Mouse (Mus musculus) embryo, embryonic 11.5 days (tissue): ENCODE measurements at regions not wholly inside any gene's neighbourhood (a gene's known extent, or its start where the extent isn't known, plus 50 kb on each side); places are given as distances from the start of the nearest gene placed in this dataset.
"Not testable (repeated sequence)": the region's sequence is repeated elsewhere in the genome, so short reads cannot be mapped to it uniquely, and the experiment has no call there.

Experiments used
- DNase-seq: peaks from one replicate; pipeline ENCODE4 v3.0.0-alpha.2; 2012; ENCODE audit warnings: low read depth, low spot score

DNA sequence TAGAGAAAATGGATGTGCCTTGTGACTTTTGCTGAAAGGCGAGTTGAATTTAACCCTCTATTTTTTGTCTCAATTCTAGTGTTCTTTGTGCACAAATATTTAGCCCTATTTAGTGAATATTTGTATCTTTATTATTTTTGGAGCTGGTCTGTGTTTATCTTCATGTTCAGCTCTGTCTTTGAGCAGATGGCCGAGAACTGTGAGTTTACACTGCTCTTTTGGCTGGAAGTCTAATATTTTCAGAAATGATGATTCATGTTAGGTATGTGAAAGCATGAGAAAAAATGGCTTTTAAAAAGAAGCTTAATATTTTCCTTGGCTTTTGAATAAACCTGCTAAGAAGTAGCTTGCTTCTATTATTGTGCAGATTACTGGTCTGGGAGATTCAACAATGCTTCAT is 505.4 kb downstream of the Sema5a start:
- DNase-seq, result no peak

DNA sequence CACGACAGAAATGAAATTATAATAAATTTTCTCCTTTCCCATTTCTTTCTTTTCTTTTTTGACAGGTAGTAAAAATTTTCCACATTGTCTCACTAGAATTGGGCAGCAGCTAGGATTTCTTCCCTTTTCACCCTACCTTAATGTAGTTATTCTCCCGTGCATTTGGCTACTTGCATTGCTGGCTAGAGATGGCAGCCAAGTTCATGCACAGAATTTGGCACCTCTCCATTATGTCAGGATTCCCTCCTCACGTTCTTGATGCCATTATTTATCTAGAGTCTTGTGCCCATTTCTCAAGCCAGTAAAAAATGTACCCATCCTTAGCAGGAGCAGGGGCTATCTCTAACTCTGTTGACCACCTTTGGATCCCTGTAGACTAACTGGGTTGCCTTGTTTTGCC is 507.4 kb downstream of the Sema5a start:
- DNase-seq, result no peak

DNA sequence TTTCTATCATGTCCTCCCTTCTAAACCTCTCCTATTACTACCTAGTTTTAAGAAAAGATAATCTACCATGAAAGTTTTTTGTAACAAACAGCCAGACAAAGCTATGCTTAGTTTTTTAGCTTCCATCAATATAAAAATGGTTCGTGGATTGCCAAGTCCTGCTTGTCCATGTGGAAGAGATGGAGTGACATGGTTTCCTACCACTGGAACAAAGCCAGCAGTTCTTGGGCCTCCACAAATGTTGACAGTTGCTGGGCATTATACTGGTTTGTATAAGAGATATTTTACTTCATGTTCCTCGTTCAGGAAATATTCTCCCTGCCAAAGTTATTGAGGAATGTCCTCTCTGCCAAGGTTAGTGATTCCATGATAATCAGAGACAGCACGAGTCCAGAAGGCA is 515.5 kb downstream of the Sema5a start:
- DNase-seq, result no peak

DNA sequence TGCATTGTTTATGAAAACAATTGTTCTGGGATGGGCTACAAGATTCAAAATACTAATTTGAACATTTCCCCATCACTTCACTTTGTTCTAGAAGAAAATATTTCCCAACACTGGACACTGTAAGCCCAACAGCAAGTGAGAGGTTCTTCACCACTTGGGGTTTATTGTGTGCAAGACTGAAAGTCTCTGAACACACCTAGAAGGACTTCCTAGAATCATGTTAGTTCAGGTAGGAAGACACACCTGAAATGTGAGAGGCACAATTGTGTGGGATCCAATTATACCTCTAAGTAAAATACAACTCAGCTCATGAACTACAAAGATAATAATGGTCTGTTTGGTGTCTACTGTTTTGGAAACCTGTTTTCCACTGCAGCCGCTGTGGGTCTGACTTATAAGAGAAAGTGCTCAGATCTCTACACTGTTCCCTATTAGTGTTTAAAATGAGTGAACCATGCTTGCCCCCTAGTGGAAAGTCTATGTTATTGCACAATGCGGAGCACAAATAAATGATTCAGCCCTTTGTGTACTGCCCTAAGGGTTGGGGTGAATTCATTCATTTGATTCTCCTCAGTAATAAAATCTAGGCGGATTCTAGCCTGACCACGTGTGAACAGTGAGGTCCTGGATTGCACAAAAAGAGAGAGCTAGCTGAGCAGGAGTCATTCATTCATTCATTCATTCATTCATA is 521.5 kb downstream of the Sema5a start:
- peak; percentile 36 for DNase-seq

DNA sequence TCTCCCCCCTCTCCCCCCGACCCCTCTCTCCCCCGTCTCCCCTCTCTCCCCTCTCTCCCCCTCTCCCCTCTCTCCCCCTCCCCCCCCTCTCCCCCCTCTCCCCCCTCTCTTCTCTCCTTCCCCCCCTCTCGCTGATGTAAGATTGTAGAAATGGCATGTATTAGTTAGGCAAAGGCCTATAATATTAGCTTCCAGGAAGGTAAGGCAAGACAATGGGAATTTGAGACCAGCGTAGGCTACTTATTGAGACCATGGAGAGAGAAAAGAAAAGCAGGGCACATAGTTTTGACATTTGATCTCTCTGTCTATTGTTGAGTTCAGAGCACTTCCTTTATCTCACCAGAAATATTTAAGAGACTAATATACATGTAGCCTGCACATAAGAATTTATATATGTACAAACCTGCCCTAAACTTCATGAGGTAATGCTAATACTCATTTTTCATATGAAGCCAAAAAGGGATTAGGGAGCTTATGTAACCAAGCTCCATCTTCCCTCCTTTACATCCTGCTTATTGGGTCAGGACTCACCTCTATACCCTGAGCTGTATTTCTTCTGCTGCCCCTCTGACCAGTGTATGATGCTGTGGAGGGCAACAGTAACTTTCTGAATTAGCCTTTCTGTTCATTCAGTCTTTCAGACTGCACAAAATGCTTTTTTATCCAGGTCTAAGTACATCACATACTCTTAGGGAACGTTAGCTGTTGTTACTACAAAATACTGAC is 522.3 kb downstream of the Sema5a start:
- DNase-seq, result no peak

DNA sequence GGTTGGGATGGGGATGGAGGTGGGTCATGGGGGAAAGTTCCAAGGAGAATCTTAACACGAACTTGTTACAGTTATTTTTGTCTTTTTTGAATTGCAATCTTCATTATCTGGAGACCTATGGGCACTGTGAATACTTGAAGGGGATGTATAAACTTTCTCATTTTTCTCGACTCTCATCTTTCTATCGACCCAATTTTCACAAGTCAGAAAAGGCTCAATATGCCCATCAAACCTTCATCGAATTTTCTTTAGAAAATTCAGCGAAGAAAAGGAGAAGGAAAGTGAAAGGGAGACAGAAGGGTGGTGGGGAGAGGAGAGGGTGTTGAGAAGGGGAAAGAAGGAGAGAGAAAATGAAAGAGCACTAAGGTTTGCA is 533.6 kb downstream of the Sema5a start:
- not testable (repeated sequence) for DNase-seq

DNA sequence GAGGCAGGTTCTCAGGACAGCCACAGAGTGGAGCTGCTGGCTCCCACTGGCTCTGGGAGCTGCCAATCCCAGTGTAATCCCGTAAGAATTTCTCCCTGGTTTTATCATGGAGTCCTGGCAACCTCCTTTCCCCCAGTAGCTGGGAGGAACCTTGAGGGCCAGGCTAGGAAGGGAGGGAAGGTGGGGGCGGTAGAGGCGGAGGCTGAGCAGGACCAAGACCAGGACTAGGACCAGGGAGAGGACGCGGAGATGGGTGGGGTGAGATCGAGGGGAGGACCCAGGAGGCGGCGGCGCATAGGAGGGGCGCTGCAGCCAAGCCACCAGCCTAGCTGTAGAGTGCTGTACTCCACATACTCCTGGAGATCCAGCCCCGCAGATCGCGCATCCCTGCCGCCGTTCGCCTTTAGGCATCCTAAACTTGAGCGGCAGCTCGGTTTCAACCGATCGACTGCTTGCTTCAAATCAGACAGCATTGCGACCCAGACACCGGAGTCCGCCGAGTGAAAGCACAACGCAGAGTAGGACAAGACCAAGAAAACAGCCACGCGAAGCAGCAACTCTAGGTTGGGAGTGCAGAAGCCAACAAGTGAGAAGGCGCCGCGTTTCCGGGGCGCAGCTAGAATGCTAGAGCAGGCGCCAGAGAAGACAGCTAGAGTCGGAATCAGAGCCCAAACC is 534.1 kb downstream of the Sema5a start:
- peak; percentile 56 for DNase-seq

DNA sequence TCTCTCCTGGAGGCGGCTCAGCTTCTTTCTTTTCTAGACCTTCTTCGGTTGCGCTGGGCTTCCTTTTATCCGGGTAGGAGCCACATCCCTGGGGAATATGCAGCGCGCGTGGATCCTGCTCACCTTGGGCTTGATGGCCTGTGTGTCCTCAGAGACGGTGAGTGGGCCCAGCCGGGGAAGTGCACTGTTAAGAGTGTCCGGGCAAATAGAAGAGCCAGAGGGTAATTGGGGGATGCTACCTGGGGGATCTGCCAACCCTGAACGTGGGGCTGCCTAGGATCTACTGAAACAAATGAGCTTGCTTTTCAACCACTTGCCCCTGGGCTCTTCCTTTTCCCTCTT is 534.6 kb downstream of the Sema5a start:
- DNase-seq, result not testable (repeated sequence)

DNA sequence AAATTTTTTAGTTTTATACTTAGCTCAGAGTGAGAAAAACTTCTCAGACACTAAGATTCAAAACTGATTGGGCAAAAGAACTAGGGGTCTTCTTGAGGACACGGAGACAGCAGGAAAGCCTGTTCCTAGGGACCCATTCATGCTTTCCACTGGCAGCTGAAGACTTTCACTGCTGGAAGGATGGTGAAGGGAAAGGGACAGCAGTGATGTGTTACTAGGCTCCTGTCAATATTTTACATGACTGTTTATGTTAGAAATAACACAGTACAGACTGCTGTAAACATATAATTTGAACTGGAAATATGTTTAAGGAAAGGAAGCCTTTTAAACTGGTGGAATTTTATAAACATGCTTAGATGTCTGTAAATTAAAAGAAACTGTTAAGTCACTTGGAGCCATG is 537.0 kb downstream of the Sema5a start:
- DNase-seq, result not testable (repeated sequence)

DNA sequence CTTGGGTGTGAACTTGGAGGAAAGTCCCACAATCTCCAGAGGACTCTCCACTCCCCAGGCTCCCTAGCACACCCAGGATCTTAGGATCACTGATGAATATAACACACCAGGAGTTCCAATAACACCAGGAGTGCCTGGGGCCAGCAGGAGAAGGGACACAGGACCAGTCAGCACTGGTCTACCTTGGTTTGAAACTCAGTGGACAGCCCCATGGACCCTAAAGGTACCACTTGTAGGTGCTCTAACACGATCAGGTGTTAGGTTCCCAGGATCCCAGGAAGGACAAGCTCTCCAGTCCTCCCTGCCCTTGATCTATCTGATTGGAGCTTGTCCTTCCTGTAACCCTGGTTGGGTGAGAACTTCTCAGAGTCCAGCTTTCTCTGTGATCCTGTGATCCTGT is 554.6 kb downstream of the Sema5a start:
- DNase-seq, result no peak

DNA sequence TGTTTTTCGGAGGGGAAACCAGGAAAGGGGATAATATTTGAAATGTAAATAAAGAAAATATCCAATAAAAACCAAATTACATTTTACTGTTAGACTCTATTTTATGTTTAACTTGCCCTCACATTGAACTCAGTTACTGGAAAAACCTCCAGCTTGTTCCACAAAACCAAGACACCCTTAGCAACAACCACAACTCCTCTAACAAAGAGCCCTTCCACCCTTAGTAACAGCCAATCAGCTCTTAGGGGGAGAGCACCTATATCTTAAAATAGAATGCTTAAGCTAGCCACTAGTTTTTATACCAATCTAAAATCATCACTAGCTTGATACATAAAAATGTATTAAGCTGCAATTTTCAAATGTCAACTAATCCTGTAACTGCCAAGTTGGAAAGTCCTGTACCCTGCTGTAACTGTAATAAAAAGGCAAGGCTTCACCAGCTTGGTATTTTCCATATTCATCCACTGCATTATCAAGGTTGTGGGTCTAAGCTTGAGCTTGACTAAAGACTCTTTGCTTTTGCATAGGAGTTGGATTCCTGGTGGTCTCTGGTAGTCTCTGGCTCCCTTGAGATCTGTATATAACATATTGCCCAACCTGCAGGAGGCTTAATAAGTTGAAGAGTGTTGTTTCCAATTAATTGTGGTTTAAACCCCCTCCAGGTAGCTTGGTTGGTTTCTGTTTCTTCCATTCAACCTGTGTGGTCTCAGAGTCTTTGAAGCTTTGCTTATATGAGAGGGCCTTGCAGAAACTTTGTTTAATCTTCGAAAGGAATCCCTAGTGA is 566.4 kb downstream of the Sema5a start:
- DNase-seq, result no peak

DNA sequence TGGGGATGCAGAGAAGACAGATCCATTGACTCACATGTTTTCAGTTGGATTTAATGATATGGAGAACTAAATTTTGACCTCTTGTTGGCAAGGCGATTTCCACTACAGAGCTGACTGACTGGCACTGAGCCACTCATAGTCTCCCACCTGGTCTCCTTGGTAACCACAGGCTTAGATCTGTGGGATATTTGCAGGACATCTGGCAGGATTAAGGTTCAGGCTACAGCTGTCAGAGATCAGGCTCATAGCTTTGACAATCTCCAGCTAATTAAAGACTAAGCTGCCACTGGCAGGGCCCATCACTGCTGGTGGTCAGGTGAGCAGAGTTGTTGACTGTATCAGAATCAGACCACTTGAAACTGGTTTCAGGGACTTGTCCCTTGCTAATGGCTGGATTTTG is 595.4 kb downstream of the Sema5a start:
- no peak for DNase-seq
